Mouse (Mus musculus) heart, embryonic 15.5 days (tissue): ENCODE data around the gene Nxph4. TPM values are rescaled to one million over a fixed set of nuclear protein-coding genes. Genes with fewer than 3 reads are reported as not detected.
A peak's percentile ranks its signal among the peaks of the same experiment; 100 is the strongest.

Source experiments
- ATAC-seq: fragments of 200-750 bp; cut with Nextera tagmentation; replicated peaks from 2 replicates; pipeline ENCODE4 v1.8.0; 2017; ENCODE audit warnings: low read depth, moderate TSS enrichment; ENCODE audit not compliant: insufficient number of reproducible peaks, insufficient read depth, low FRiP score
- H3K27ac ChIP-seq: fragments of 300-500 bp; sonication (generic); 2 replicates; pipeline ENCODE4 v1.5.1; 2015; ENCODE audit warnings: mild to moderate bottlenecking, inconsistent platforms
- H3K27me3 ChIP-seq: fragments of 300-500 bp; sonication (generic); 2 replicates; pipeline ENCODE4 v1.6.1; 2015; ENCODE audit warnings: inconsistent platforms
- H3K36me3 ChIP-seq: fragments of 300-500 bp; sonication (generic); 2 replicates; pipeline ENCODE4 v1.6.1; 2015; ENCODE audit warnings: mild to moderate bottlenecking, inconsistent platforms
- H3K4me1 ChIP-seq: fragments of 300-500 bp; sonication (generic); replicated peaks from 2 replicates; pipeline ENCODE4 v1.6.1; 2015; ENCODE audit warnings: inconsistent platforms
- H3K4me2 ChIP-seq: fragments of 300-500 bp; sonication (generic); 2 replicates; pipeline ENCODE4 v1.6.1; 2015; ENCODE audit warnings: inconsistent platforms, mild to moderate bottlenecking, moderate library complexity
- H3K4me3 ChIP-seq: fragments of 300-500 bp; sonication (generic); 2 replicates; pipeline ENCODE4 v1.5.1; 2015; ENCODE audit warnings: mild to moderate bottlenecking, inconsistent platforms
- H3K9ac ChIP-seq: fragments of 300-500 bp; sonication (generic); 2 replicates; pipeline ENCODE4 v1.6.1; 2015; ENCODE audit warnings: mild to moderate bottlenecking, inconsistent platforms
- H3K9me3 ChIP-seq: fragments of 300-500 bp; sonication (generic); replicated peaks from 2 replicates; pipeline ENCODE4 v1.6.1; 2016; ENCODE audit warnings: inconsistent platforms
- WGBS: fragments of 180-500 bp; shearing (Covaris S2); methylation state at CpG from one replicate; pipeline ENCODE4 v1.1.7; 2015; ENCODE audit warnings: mixed read lengths; 5-methylcytosine and 5-hydroxymethylcytosine counted together
- polyA plus RNA-seq: library from polyadenylated mRNA; unstranded; fragments of >200 nt; fragmentation: Nextera tagmentation; extraction: Ambion mirVana; gene quantifications from 2 replicates; pipeline ENCODE4 v1.2.1, GENCODE M21; 2015

Gene Nxph4
- polyA plus RNA-seq, 1 experiment from 2014 or later = 1.2 TPM

DNA sequence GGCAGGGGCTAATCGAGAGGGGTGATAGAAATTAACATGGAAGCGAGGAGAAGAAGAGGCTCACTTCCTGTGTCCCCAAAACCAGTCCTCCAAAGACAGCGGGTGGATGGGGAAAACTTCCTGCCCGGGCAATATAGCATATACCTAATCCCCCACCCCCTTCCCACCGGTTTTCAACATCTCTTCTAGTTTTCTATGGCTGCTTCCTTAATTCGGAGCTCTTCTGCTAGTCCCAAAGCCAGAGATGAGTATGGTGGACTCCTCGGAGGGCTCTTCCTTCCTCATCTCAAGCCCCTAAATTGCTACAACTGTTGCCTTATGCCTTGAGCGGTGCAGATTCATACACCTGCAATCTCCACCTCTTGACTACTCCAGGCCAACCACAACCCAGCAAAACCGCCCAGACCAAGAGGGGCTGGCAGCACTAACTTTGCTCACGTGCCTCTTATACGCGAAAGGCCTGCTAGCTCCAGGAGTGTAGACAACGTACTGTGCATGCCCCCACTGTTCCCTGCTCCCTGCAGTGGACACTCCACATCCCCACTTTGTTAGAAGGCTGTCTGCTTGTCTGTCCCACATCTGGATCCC lies 20.2 kb downstream of the Nxph4 start:
- peaks cover 60% of the 10 kb centered on the region for H3K27me3 ChIP-seq
- H3K36me3 ChIP-seq = peaks cover 12% of the 10 kb centered on the region
- H3K4me1 ChIP-seq = peaks cover 75% of the 10 kb centered on the region
- ATAC-seq = no peak
- peak overlapping the region; percentile 95 for H3K4me2 ChIP-seq
- peak overlapping the region; percentile 57 for H3K4me3 ChIP-seq
- H3K27ac ChIP-seq = 0 out of 2 replicates have a peak overlapping the region, but pooled peaks have one; percentile 39
- 21% methylated on average over 13 of the region's 13 CpGs for WGBS
- H3K9me3 ChIP-seq = no peaks in the 10 kb centered on the region
- no peak overlapping the region for H3K9ac ChIP-seq

DNA sequence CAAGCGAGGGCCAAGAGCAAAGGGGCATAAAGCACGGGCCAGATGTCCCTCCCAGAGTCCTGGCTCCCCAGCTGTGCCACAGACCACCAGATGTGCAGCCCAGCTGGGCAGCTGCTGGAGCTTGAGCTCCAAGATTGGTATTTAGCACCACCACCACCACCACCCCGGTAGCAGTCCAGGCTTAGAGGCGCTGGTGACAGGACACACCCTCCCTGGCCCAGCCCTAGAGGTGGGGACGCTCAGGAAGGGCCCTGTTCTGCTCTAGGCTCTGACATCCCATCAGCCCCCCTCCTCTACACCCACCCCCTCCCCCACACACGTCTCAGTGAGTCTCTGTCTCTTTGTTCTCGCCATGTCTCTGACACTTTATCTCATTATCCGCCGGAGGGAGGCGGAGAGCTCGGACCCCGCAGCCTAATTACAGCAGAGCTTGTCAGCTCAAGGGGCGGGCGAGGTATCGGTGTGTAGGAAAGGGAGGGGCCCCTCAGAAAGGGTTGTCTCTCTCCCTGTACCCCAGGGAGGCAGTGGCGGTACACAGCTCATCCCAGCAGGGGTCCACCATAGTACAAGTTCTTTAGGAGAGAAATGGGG lies 20.8 kb downstream of the Nxph4 start:
- peaks cover 81% of the 10 kb centered on the region for H3K4me1 ChIP-seq
- H3K4me2 ChIP-seq = peak overlapping the region; percentile 95
- H3K36me3 ChIP-seq = peaks cover 10% of the 10 kb centered on the region
- no peak overlapping the region for H3K27ac ChIP-seq
- no peaks in the 10 kb centered on the region for H3K9me3 ChIP-seq
- ATAC-seq = 0 out of 2 replicates have a peak, but pooled peaks have one; percentile 15
- H3K4me3 ChIP-seq = peak overlapping the region; percentile 57
- H3K27me3 ChIP-seq = peaks cover 66% of the 10 kb centered on the region
- WGBS = 1% methylated on average over 16 of the region's 16 CpGs
- no peak overlapping the region; the same call in 1 of the 2 replicates for H3K9ac ChIP-seq

DNA sequence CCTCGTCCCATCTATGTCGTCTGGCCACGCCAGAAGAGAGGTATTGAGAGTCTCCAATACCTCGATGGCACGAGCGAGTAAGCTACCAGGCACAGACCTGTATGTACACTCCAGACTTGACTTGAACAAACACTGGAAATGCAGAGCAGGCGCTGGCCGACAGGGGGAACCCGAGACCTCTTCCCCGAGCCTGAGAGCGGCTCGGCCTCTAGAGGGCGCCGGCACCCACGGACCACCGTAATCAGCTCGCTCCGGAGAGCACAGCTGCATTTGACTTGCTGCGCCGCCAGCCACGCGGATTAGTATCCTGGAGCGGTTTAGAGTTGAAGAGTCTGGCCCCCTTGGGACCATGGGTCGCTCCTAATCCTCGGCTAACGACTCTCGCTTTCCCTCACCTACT lies 21.5 kb downstream of the Nxph4 start:
- under 1% methylated on average over 27 of the region's 27 CpGs for WGBS

DNA sequence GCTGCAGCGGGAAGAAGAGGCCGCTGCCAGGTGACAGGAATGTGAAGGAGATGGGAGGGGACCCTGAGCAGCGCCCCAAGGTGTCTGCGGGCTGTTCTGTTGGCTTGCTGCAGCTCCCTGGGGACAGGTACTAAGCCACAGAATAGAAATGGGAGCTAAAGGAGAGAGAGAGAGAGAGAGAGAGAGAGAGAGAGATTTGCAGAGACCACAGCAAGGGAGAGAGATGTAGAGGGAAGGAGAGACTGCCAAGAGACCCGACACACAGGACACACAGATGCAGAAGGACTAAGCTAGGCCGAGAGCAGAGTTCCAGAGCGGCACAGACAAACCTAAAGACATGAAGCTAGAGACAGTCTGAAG lies 22.1 kb downstream of the Nxph4 start:
- H3K4me3 ChIP-seq = peak overlapping the region; percentile 57
- H3K4me1 ChIP-seq = peaks cover 83% of the 10 kb centered on the region
- 3% methylated on average over 7 of the region's 7 CpGs for WGBS
- H3K36me3 ChIP-seq = no peaks in the 10 kb centered on the region
- H3K27ac ChIP-seq = no peak overlapping the region
- H3K9ac ChIP-seq = peak overlapping the region; percentile 20; the same call in 1 of the 2 replicates
- no peak for ATAC-seq
- H3K9me3 ChIP-seq = no peaks in the 10 kb centered on the region
- H3K4me2 ChIP-seq = peak overlapping the region; percentile 95
- peaks cover 79% of the 10 kb centered on the region for H3K27me3 ChIP-seq

More for the DNA sequence above, 21.5 kb downstream of the Nxph4 start:
- Histone ChIP-seq H3K4me2 (peak overlapping the region; percentile 95), H3K4me3 (peak overlapping the region; percentile 57), H3K27me3 (peaks cover 73% of the 10 kb centered on the region), H3K27ac (no peak overlapping the region), H3K36me3 (0 out of 2 replicates have a peak, but pooled peaks cover 2% of the 10 kb centered on the region), H3K9ac (no peak overlapping the region; the same call in none of the 2 replicates), H3K9me3 (no peaks in the 10 kb centered on the region), H3K4me1 (peaks cover 85% of the 10 kb centered on the region)
- peak; percentile 49 for ATAC-seq

DNA sequence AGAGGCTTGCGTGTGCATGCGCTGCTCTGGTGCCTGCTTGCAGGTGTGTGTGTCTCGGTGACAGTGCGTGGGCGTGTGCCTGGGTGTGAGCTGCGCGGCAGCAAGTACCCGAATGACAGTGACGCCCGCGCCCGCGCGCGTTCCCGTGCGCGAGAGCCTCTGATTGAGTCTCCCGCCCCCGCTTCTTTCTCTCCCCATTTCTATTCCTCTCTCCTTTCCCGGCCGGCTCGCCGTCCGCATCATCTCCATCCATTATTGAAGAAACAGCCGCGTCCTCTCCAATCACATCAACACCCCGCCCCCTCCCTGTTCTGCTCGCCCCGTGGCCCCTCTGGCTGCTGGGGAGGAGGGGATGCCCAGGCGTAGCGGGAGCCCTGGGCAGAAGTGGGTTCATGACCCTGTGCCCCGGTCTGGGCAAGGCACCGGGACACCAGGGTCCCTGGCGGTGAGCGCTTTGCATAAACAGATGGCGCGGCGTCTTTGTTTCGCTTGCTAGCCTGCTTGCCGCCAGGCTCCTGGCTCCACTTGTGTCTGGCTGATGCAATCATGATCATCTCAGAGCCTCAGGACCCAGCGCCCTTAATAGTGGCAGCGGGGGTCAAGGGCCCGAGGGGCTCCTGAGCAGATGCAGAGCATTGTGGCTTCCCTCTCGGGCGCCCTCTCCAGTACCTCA lies 22.6 kb downstream of the Nxph4 start:
- Histone ChIP-seq H3K4me3 (peak overlapping the region; percentile 57), H3K9ac (peak overlapping the region; percentile 20; the same call in 1 of the 2 replicates), H3K36me3 (no peaks in the 10 kb centered on the region), H3K4me2 (peak overlapping the region; percentile 95), H3K27me3 (peaks cover 84% of the 10 kb centered on the region), H3K4me1 (peaks cover 78% of the 10 kb centered on the region), H3K27ac (no peak overlapping the region), H3K9me3 (no peaks in the 10 kb centered on the region)
- under 1% methylated on average over 45 of the region's 46 CpGs for WGBS
- ATAC-seq = no peak

DNA sequence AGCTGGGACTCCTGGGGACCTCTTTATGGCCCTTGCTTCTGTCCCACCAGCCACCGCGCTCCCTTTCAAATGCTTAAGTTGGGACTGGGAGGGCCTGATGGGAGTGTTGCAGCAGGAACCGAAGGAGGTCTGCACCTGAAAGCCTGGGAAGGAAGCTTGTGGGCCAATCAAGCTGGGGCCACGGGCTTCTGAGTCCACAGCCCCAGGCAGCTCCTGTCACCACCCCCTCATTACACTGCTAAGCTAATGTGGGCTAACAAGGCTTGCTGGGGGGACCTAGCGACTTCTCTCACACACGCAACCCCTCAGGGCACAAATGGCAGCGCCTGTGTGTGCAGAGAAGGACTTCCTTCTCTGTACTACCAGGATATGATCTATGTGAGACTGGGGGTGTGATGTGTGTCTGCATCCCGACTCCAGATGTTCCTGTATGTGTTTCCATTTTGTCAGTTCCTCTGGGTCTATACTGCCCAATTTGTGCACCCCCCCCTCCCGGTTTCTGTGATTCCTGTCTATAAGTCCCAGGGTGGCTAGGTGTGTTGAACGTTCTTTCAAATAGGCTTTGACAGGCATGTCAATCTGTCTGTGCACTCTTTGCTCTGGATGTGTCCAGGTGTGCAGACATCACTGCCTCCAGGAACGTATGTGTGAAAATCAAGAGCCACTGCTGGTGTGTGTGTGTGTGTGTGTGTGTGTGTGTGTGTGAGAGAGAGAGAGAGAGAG lies 23.3 kb downstream of the Nxph4 start:
- Histone ChIP-seq H3K4me2 (peak overlapping the region; percentile 95), H3K27ac (no peak overlapping the region), H3K27me3 (peaks cover 86% of the 10 kb centered on the region), H3K4me3 (peak overlapping the region; percentile 57), H3K9me3 (no peaks in the 10 kb centered on the region), H3K9ac (no peak overlapping the region), H3K4me1 (peaks cover 71% of the 10 kb centered on the region), H3K36me3 (no peaks in the 10 kb centered on the region)
- ATAC-seq = no peak
- WGBS = 16% methylated on average over 11 of the region's 11 CpGs

DNA sequence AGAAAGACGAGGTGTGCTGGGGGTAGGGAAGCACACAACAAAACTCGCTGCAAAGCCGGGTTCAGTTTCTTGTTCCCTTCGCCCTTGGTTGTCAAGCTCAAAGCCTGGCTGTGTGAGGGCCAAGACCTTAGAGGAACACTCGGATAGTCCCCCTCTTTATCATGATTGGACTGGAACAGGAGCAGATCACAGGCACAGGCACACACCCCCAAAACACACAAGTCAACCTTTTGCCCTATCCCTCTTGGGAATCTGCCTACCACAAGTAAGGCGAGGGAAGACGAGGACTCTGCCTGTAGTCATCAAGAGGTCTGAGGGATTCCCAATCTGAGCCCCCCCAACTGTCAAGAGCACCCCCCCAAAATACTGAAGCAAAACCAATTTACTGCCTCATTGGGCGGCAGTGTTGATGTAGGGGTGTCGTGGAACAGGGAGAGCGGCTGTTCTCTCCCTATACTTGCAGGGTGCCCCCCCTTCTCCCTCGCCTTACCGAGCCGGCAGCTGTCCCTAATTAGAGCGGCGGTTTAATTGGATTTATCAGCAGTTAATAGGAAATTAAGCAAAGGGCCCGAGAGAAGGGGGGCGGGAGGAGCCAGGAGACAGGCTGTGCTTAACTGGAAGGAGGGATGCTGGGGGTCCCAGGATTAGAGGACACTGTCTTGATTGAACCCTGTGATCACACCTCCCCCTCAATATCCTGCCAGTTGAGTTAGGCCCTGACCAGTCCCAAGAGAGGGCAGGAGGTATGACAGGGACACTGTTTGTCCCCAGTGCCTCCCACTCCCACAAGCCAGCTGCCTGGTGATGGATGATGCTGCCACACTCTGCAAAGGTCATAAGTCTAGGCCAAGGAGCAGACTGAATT lies 24.3 kb downstream of the Nxph4 start:
- H3K27me3 ChIP-seq = peaks cover 80% of the 10 kb centered on the region
- peaks cover 61% of the 10 kb centered on the region for H3K4me1 ChIP-seq
- H3K27ac ChIP-seq = no peak overlapping the region
- no peak overlapping the region for H3K9ac ChIP-seq
- peak overlapping the region; percentile 49 for H3K4me3 ChIP-seq
- peak overlapping the region; percentile 86 for H3K4me2 ChIP-seq
- H3K9me3 ChIP-seq = no peaks in the 10 kb centered on the region
- ATAC-seq = no peak
- H3K36me3 ChIP-seq = 0 out of 2 replicates have a peak, but pooled peaks cover 6% of the 10 kb centered on the region
- 19% methylated on average over 17 of the region's 17 CpGs for WGBS

DNA sequence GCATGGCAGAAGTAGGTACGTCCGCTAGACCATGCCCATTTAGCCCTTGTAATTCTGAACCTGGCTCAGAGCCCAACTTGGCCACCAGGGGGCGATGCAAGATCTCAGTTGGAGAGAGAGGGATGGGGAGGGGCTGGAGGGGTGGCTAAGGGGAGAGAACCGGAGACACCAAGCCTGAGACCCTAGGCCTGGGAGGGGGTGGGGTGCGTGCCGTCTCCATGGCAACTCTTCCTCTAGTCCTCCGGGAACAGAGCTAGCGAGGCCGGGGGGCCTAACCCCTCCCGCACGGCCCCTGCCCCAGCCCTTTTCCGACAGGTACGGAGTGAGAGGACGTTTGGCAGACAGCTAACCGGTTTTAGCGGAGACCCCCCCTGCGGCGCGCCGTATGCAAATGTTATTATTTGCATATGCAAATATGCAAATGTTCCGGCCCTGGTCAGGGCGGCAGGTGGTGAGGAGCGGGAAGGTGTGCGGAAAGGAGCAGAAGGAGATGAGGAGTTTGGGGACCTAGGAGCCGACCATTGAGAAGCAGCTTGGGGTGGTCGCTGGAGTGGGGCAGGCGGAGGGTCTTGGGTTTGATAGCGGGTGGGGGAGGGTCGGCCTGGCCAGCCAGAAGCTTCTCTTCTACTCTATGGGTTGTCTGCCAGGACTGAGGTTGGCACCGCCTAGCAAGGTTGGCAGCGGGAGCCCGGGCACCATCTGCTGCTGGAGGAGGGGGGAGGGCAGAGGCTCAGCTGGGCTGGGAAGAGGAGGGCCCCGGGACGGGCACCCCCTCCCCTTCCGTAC lies 25.1 kb downstream of the Nxph4 start:
- peak; percentile 37; the same call in 1 of the 2 replicates for ATAC-seq
- Histone ChIP-seq H3K9ac (peak overlapping the region; percentile 14; the same call in 1 of the 2 replicates), H3K4me3 (peak overlapping the region; percentile 49), H3K36me3 (0 out of 2 replicates have a peak, but pooled peaks cover 6% of the 10 kb centered on the region), H3K9me3 (no peaks in the 10 kb centered on the region), H3K27ac (no peak overlapping the region), H3K27me3 (peaks cover 72% of the 10 kb centered on the region), H3K4me2 (peak overlapping the region; percentile 86), H3K4me1 (peaks cover 54% of the 10 kb centered on the region)
- WGBS = under 1% methylated on average over 35 of the region's 35 CpGs

DNA sequence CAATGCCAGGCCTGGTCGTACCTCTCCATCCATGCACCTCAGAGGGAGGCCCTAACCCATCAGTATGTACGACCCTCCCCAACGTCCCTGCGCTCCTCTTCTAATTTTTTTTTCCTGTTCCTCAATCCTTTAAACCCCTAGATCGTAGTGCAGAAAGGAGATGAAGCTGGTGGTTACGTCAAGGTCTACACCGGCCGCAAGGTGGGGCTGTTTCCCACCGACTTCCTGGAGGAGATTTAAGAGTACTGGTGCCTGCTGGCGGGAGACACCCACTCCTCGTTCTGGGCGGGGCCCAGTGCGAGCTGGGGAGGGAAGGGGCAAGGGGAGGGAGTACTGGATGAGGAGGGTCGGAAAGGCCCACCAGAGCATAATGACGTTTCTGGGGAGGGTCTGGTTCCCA lies 26.1 kb downstream of the Nxph4 start:
- 0 out of 2 replicates have a peak overlapping the region, but pooled peaks have one; percentile 49 for H3K4me3 ChIP-seq
- peaks cover 62% of the 10 kb centered on the region for H3K27me3 ChIP-seq
- WGBS = 5% methylated on average over 15 of the region's 15 CpGs
- H3K4me1 ChIP-seq = peaks cover 44% of the 10 kb centered on the region
- peak overlapping the region; percentile 86 for H3K4me2 ChIP-seq
- ATAC-seq = no peak
- no peak overlapping the region for H3K27ac ChIP-seq
- H3K9ac ChIP-seq = no peak overlapping the region
- H3K36me3 ChIP-seq = peaks cover 6% of the 10 kb centered on the region; the same call in 1 of the 2 replicates
- H3K9me3 ChIP-seq = no peaks in the 10 kb centered on the region
